In genomic region chr5:52564351-52564750, GRCm38 (mm10) we compare ENCODE assay signal across 15 mouse cellular contexts. TPM values are rescaled to one million over a fixed set of nuclear protein-coding genes. Genes with fewer than 3 reads are reported as not detected.
DNase-seq lines count a peak whose midpoint lies in the region; ATAC-seq and TF ChIP-seq lines count a peak whose summit lies in the region.
"Had no signal": no experiment of that assay in that cellular context is flagged by ENCODE, and none has a peak within 500 bp of the region (broad histone marks: within the 10 kb centered on the region; RNA-seq: fewer than 3 reads in every experiment).

No protein-coding gene starts in this region.

- peaks cover 12% of the 10 kb centered on the region; the same call in 1 of the 2 replicates for H3K4me1 ChIP-seq in intestine, embryonic 14.5 days (replicated peaks; ENCODE audit: control insufficient read depth, insufficient read depth, low read length)
- no peaks in the 10 kb centered on the region for H3K4me1 ChIP-seq in intestine, postnatal 0 days (replicated peaks; ENCODE audit: control insufficient read depth, insufficient read depth, low read length)
- H3K4me1 ChIP-seq in midbrain, postnatal 0 days (ENCODE audit: insufficient read depth, low read length): peaks cover 7% of the 10 kb centered on the region; the same call in 1 of the 2 replicates

- H3K9me3 ChIP-seq in intestine, embryonic 14.5 days (ENCODE audit: control insufficient read depth, low read length): peaks cover 7% of the 10 kb centered on the region; the same call in 1 of the 2 replicates
- no peaks in the 10 kb centered on the region for H3K9me3 ChIP-seq in intestine, postnatal 0 days (ENCODE audit: control insufficient read depth)
- H3K9me3 ChIP-seq in midbrain, postnatal 0 days (ENCODE audit: low read length): no peaks in the 10 kb centered on the region
- H3K9me3 ChIP-seq: heart, embryonic 15.5 days; midbrain, embryonic 12.5 days had no signal

- ATAC-seq in intestine, embryonic 14.5 days (replicated peaks; ENCODE audit: low FRiP score, low TSS enrichment, low read depth): no peak
- ATAC-seq in intestine, postnatal 0 days: no peak
- ATAC-seq in midbrain, postnatal 0 days (ENCODE audit: low FRiP score): no peak

- TF ChIP-seq CTCF in intestine, postnatal 0 days (IDR thresholded peaks at IDR 0.05; ENCODE audit: low read depth): no peak
- no peak for TF ChIP-seq CTCF in midbrain, postnatal 0 days (IDR thresholded peaks at IDR 0.05)

- no peaks in the 10 kb centered on the region for H3K27me3 ChIP-seq in intestine, embryonic 14.5 days (replicated peaks; ENCODE audit: control insufficient read depth, insufficient read depth, low read length)
- peaks cover 17% of the 10 kb centered on the region; the same call in 1 of the 2 replicates for H3K27me3 ChIP-seq in intestine, postnatal 0 days (replicated peaks; ENCODE audit: control insufficient read depth, insufficient read depth, low read length)
- H3K27me3 ChIP-seq in midbrain, postnatal 0 days (ENCODE audit: insufficient read depth, low read length): peaks cover 4% of the 10 kb centered on the region; the same call in 1 of the 2 replicates

- H3K27ac ChIP-seq in intestine, embryonic 14.5 days (ENCODE audit: low read depth): peak overlapping the region; percentile 30; the same call in 1 of the 2 replicates
- H3K27ac ChIP-seq in intestine, postnatal 0 days (ENCODE audit: low read depth, low read length): no peak overlapping the region
- no peak overlapping the region for H3K27ac ChIP-seq in midbrain, postnatal 0 days (ENCODE audit: low read depth, low read length)
- H3K27ac ChIP-seq: heart, embryonic 15.5 days; midbrain, embryonic 12.5 days had no signal

- peaks cover 4% of the 10 kb centered on the region for H3K36me3 ChIP-seq in intestine, embryonic 14.5 days (ENCODE audit: control insufficient read depth, insufficient read depth, low read length)
- no peaks in the 10 kb centered on the region for H3K36me3 ChIP-seq in intestine, postnatal 0 days (ENCODE audit: control insufficient read depth, insufficient read depth)
- no peaks in the 10 kb centered on the region for H3K36me3 ChIP-seq in midbrain, postnatal 0 days (ENCODE audit: insufficient read depth, low read length)
- H3K36me3 ChIP-seq: heart, embryonic 15.5 days; midbrain, embryonic 12.5 days had no signal

- H3K9ac ChIP-seq in intestine, embryonic 14.5 days (ENCODE audit: low read length): no peak overlapping the region
- H3K9ac ChIP-seq in intestine, postnatal 0 days (ENCODE audit: low read depth, low read length): no peak overlapping the region
- H3K9ac ChIP-seq in midbrain, postnatal 0 days (replicated peaks; ENCODE audit: low read length, poor library complexity, severe bottlenecking): no peak overlapping the region
- H3K9ac ChIP-seq: heart, embryonic 15.5 days; midbrain, embryonic 12.5 days had no signal

- H3K4me2 ChIP-seq in intestine, embryonic 14.5 days (ENCODE audit: low read length): peak overlapping the region; percentile 90
- H3K4me2 ChIP-seq in intestine, postnatal 0 days (replicated peaks; ENCODE audit: low read depth): no peak overlapping the region
- H3K4me2 ChIP-seq in midbrain, postnatal 0 days (ENCODE audit: low read depth, low read length, poor library complexity, severe bottlenecking): peak overlapping the region; percentile 95; the same call in 1 of the 2 replicates

- peak overlapping the region; percentile 66; the same call in 1 of the 2 replicates for H3K4me3 ChIP-seq in intestine, embryonic 14.5 days (ENCODE audit: low read depth, low read length)
- no peak overlapping the region for H3K4me3 ChIP-seq in intestine, postnatal 0 days (ENCODE audit: low read depth, low read length)
- H3K4me3 ChIP-seq in midbrain, postnatal 0 days (ENCODE audit: low read depth, low read length): no peak overlapping the region
- H3K4me3 ChIP-seq: midbrain, embryonic 12.5 days had no signal

- no peak for DNase-seq in intestine, embryonic 14.5 days (ENCODE audit: low spot score)
- peak; percentile 24 for DNase-seq in retina, postnatal 1 day
- no peak for DNase-seq in retina, embryonic 14.5 days (ENCODE audit: low spot score)
- DNase-seq in midbrain, postnatal 0 days (ENCODE audit: low spot score): no peak
- DNase-seq in adipocyte (ENCODE audit: low spot score): no peak
- no peak for DNase-seq in urinary bladder, postnatal 36 days (ENCODE audit: low spot score in 2 of 2)
- DNase-seq: gastrocnemius, postnatal 10 days; heart, adult 18-20 months; kidney, adult 18-20 months; kidney, postnatal 4 days; lung, adult 18-20 months; right cerebral cortex, postnatal 25 days had no signal

- WGBS in intestine, embryonic 14.5 days: 34% methylated on average over 3 of the region's 3 CpGs
- 64% methylated on average over 3 of the region's 3 CpGs for WGBS in intestine, postnatal 0 days
- WGBS in midbrain, postnatal 0 days: 29% methylated on average over 3 of the region's 3 CpGs

RNA-seq across cellular contexts. Expression of gene Lgi2, which starts 1.9 kb away (rescaled TPM):
- polyA plus RNA-seq in intestine, embryonic 14.5 days (2014; fragmentation: Nextera tagmentation; extraction: Ambion mirVana): 8.9 and 10.5 TPM in 2 replicates
- polyA plus RNA-seq in intestine, postnatal 0 days (2015; fragmentation: Nextera tagmentation; extraction: Ambion mirVana): 1.8 and 2.0 TPM in 2 replicates
- 24.0 and 25.2 TPM in 2 replicates for total RNA-seq in midbrain, postnatal 0 days (2014; rRNA removed)
- 8.5 and 9.8 TPM in 2 replicates for polyA plus RNA-seq in midbrain, postnatal 0 days (2015; fragmentation: Nextera tagmentation; extraction: Ambion mirVana)
